Mouse (Mus musculus) liver, embryonic 14.5 days (tissue): ENCODE measurements around the gene Klhl2. TPM values are rescaled to one million over a fixed set of nuclear protein-coding genes. Genes with fewer than 3 reads are reported as not detected.

ENCODE experiments used
- ATAC-seq: fragments of 200-750 bp; cut with Nextera tagmentation; 2 replicates; pipeline ENCODE4 v1.8.0; 2017; ENCODE audit warnings: moderate number of reproducible peaks, mild to moderate bottlenecking, moderate library complexity; ENCODE audit not compliant: insufficient read depth
- DNase-seq, 3 experiments: peaks; one replicate each; pipeline ENCODE4 v3.0.0-alpha.2; 2012 to 2013; ENCODE audit warnings: low read depth in 3 of 3, low spot score in 3 of 3
- H3K27ac ChIP-seq: fragments of 300-500 bp; sonication (generic); 2 replicates; pipeline ENCODE4 v1.5.1; 2014; ENCODE audit warnings: moderate library complexity, mild to moderate bottlenecking, control low read depth, inconsistent platforms
- H3K27me3 ChIP-seq: fragments of 300-500 bp; sonication (generic); 2 replicates; pipeline ENCODE4 v1.6.1; 2014; ENCODE audit warnings: mild to moderate bottlenecking, low read length, moderate library complexity; ENCODE audit not compliant: control insufficient read depth, insufficient read depth
- H3K36me3 ChIP-seq: fragments of 300-500 bp; sonication (generic); replicated peaks from 2 replicates; pipeline ENCODE4 v1.6.1; 2014; ENCODE audit warnings: low read depth; ENCODE audit not compliant: control insufficient read depth, insufficient read depth
- H3K4me1 ChIP-seq, 2 experiments: fragments of 200-500 bp in 1 of 2; fragments of 300-500 bp in 1 of 2; sonication (generic) in 1 of 2; replicated peaks; 2 replicates each; pipeline ENCODE4 v1.6.1; 2012 to 2014; ENCODE audit warnings: antibody characterized with exemption in 1 of 2, inconsistent platforms in 1 of 2, low read length in 1 of 2; ENCODE audit not compliant: control insufficient read depth in 2 of 2, insufficient read depth in 2 of 2
- H3K4me2 ChIP-seq: fragments of 300-500 bp; sonication (generic); 2 replicates; pipeline ENCODE4 v1.6.1; 2014; ENCODE audit warnings: low read depth, mild to moderate bottlenecking, control low read depth, moderate library complexity
- H3K4me3 ChIP-seq, 2 experiments: fragments of 200-500 bp in 1 of 2; fragments of 300-500 bp in 1 of 2; sonication (generic) in 1 of 2; 2 replicates each; pipeline ENCODE4 v1.5.1; 2012 to 2014; ENCODE audit warnings: low read depth in 2 of 2, low read length in 2 of 2, mild to moderate bottlenecking in 2 of 2, control low read depth in 1 of 2, inconsistent platforms in 1 of 2, moderate library complexity in 1 of 2; ENCODE audit not compliant: insufficient read depth in 1 of 2
- H3K9ac ChIP-seq: fragments of 300-500 bp; sonication (generic); replicated peaks from 2 replicates; pipeline ENCODE4 v1.6.1; 2014; ENCODE audit warnings: mild to moderate bottlenecking, control low read depth, moderate library complexity
- H3K9me3 ChIP-seq: fragments of 300-500 bp; sonication (generic); 2 replicates; pipeline ENCODE4 v1.6.1; 2016; ENCODE audit warnings: low read length, mixed read lengths; ENCODE audit not compliant: control insufficient read depth
- CTCF ChIP-seq: IDR thresholded peaks from 2 replicates; pipeline ENCODE4 v1.5.1; 2016; ENCODE audit warnings: antibody characterized with exemption, low read depth, control low read depth
- EP300 ChIP-seq: IDR thresholded peaks from 2 replicates; pipeline ENCODE4 v1.6.1; 2016; ENCODE audit warnings: antibody characterized with exemption, low read depth
- WGBS: fragments of 180-500 bp; shearing (Covaris S2); extraction: QIAGEN DNeasy Blood & Tissue Kit; methylation state at CpG from one replicate; pipeline ENCODE4 v1.1.7; 2014; ENCODE audit not compliant: insufficient replicate concordance; 5-methylcytosine and 5-hydroxymethylcytosine counted together
- polyA plus RNA-seq, 2 experiments: library from polyadenylated mRNA; depleted of rRNA in 1 of 2; stranded (reverse) in 1 of 2; unstranded in 1 of 2; fragments of >200 nt; fragmentation: Nextera tagmentation in 1 of 2; extraction: Ambion mirVana in 1 of 2; gene quantifications; 2 replicates each; pipeline versions ENCODE4 v1.2.1 to v1.2.3; 2012 to 2014

Gene Klhl2
- polyA plus RNA-seq, 2 experiments, result 2.7 to 3.4 TPM

- no peak overlapping the region for H3K27ac ChIP-seq
- no peaks in the 10 kb centered on the region for H3K36me3 ChIP-seq
- no peaks in the 10 kb centered on the region for H3K27me3 ChIP-seq
- no peak for DNase-seq
- H3K9ac ChIP-seq, result no peak overlapping the region
- no peak overlapping the region for H3K4me2 ChIP-seq
- H3K4me1 ChIP-seq, result 0 out of 4 replicates have a peak, but pooled peaks cover 0 to 3% of the 10 kb centered on the region in 2 experiments
- no peak overlapping the region for H3K4me3 ChIP-seq
- 84% methylated on average over 9 of the region's 9 CpGs for WGBS
- no peaks in the 10 kb centered on the region for H3K9me3 ChIP-seq
- ATAC-seq, result no peak
- TF ChIP-seq EP300 (no peak), CTCF (no peak)
These were observed 82.8 kb downstream of the Klhl2 start for GRCm38 (mm10) chr8:64767047-64767446.

- no peak for ATAC-seq
- TF ChIP-seq EP300 (no peak), CTCF (no peak)
- Histone ChIP-seq H3K9ac (no peak overlapping the region), H3K36me3 (no peaks in the 10 kb centered on the region), H3K4me2 (no peak overlapping the region), H3K4me1 (0 out of 4 replicates have a peak, but pooled peaks cover 0 to 3% of the 10 kb centered on the region in 2 experiments), H3K27ac (no peak overlapping the region), H3K27me3 (no peaks in the 10 kb centered on the region), H3K9me3 (no peaks in the 10 kb centered on the region), H3K4me3 (no peak overlapping the region)
- WGBS, result 40% methylated on average over 9 of the region's 9 CpGs
- no peak for DNase-seq
These were observed 85.7 kb downstream of the Klhl2 start for GRCm38 (mm10) chr8:64764075-64764474.

- H3K4me1 ChIP-seq, result 0 out of 4 replicates have a peak, but pooled peaks cover 0 to 3% of the 10 kb centered on the region in 2 experiments
- H3K4me3 ChIP-seq, result no peak overlapping the region
- no peak overlapping the region for H3K9ac ChIP-seq
- no peaks in the 10 kb centered on the region for H3K9me3 ChIP-seq
- H3K27ac ChIP-seq, result no peak overlapping the region
- H3K4me2 ChIP-seq, result no peak overlapping the region
- ATAC-seq (no peak), DNase-seq (no peak)
- H3K36me3 ChIP-seq, result no peaks in the 10 kb centered on the region
- TF ChIP-seq CTCF, result no peak
- TF ChIP-seq EP300, result no peak
- WGBS, result 78% methylated on average over 1 of the region's 1 CpGs
- H3K27me3 ChIP-seq, result no peaks in the 10 kb centered on the region
These were observed 87.1 kb downstream of the Klhl2 start for GRCm38 (mm10) chr8:64762751-64763150.

- no peak overlapping the region for H3K4me3 ChIP-seq
- no peak overlapping the region for H3K4me2 ChIP-seq
- DNase-seq (no peak), ATAC-seq (peak; percentile 51; the same call in 1 of the 2 replicates)
- H3K9me3 ChIP-seq, result no peaks in the 10 kb centered on the region
- H3K9ac ChIP-seq, result no peak overlapping the region
- no peaks in the 10 kb centered on the region for H3K36me3 ChIP-seq
- no peaks in the 10 kb centered on the region for H3K27me3 ChIP-seq
- H3K4me1 ChIP-seq, result 0 out of 4 replicates have a peak, but pooled peaks cover 0 to 3% of the 10 kb centered on the region in 2 experiments
- 71% methylated on average over 8 of the region's 8 CpGs for WGBS
- TF ChIP-seq CTCF (peak; percentile 46), EP300 (no peak)
- no peak overlapping the region for H3K27ac ChIP-seq
These were observed 88.4 kb downstream of the Klhl2 start for GRCm38 (mm10) chr8:64761430-64761829.

- H3K4me3 ChIP-seq, result no peak overlapping the region
- no peaks in the 10 kb centered on the region for H3K4me1 ChIP-seq
- DNase-seq (no peak), ATAC-seq (no peak)
- WGBS, result 89% methylated on average over 15 of the region's 15 CpGs
- no peak for TF ChIP-seq CTCF
- TF ChIP-seq EP300, result no peak
- no peaks in the 10 kb centered on the region for H3K9me3 ChIP-seq
- H3K9ac ChIP-seq, result no peak overlapping the region
- no peaks in the 10 kb centered on the region for H3K27me3 ChIP-seq
- H3K4me2 ChIP-seq, result no peak overlapping the region
- H3K36me3 ChIP-seq, result no peaks in the 10 kb centered on the region
- H3K27ac ChIP-seq, result no peak overlapping the region
These were observed 91.9 kb downstream of the Klhl2 start for GRCm38 (mm10) chr8:64757956-64758355.
